Mouse (Mus musculus) kidney, adult 2 months (tissue): ENCODE results near the gene Ybey. TPM values are rescaled to one million over a fixed set of nuclear protein-coding genes. Genes with fewer than 3 reads are reported as not detected.

Experiments
- DNase-seq: peaks from one replicate; pipeline ENCODE4 v3.0.0; 2021
- H3K27ac ChIP-seq: fragments of 200-500 bp; 2 replicates; pipeline ENCODE4 v1.5.1; 2012; ENCODE audit warnings: low read depth, low read length, control low read depth, inconsistent platforms; ENCODE audit not compliant: insufficient read depth
- H3K27me3 ChIP-seq: fragments of 200-500 bp; replicated peaks from 2 replicates; pipeline ENCODE4 v1.6.1; 2012; ENCODE audit warnings: mild to moderate bottlenecking, moderate library complexity, low read length, inconsistent platforms; ENCODE audit not compliant: control insufficient read depth, insufficient read depth
- H3K36me3 ChIP-seq: fragments of 200-500 bp; 2 replicates; pipeline ENCODE4 v1.6.1; 2012; ENCODE audit warnings: mild to moderate bottlenecking, moderate library complexity, low read length, inconsistent platforms; ENCODE audit not compliant: control insufficient read depth, insufficient read depth
- H3K4me1 ChIP-seq: fragments of 200-500 bp; 2 replicates; pipeline ENCODE4 v1.6.1; 2011; ENCODE audit warnings: low read length; ENCODE audit not compliant: control insufficient read depth, insufficient read depth
- H3K4me3 ChIP-seq: fragments of 200-500 bp; 2 replicates; pipeline ENCODE4 v1.5.1; 2011; ENCODE audit warnings: mild to moderate bottlenecking, low read depth, low read length, control low read depth; ENCODE audit not compliant: insufficient read depth
- CTCF ChIP-seq: fragments of 200-500 bp; conservative IDR thresholded peaks from 2 replicates; pipeline ENCODE4 v1.5.1; 2011; ENCODE audit warnings: low read depth, mild to moderate bottlenecking, control low read depth, low read length, moderate library complexity, mixed read lengths; ENCODE audit not compliant: insufficient read depth, insufficient read length
- POLR2A ChIP-seq: fragments of 200-500 bp; IDR thresholded peaks from one replicate; pipeline ENCODE4 v1.6.1; 2011; ENCODE audit warnings: low read depth, low read length, control low read depth
- WGBS: fragments of 180-500 bp; shearing (Covaris S2); methylation state at CpG from one replicate; pipeline ENCODE4 v1.1.7; 2018; 5-methylcytosine and 5-hydroxymethylcytosine counted together
- polyA plus RNA-seq: library from polyadenylated mRNA; depleted of rRNA; stranded (reverse); fragments of >200 nt; gene quantifications from 2 replicates; pipeline ENCODE4 v1.2.3, GENCODE M21; 2012

Ybey gene
- polyA plus RNA-seq, 1 experiment = 3.3 TPM

- H3K4me3 ChIP-seq = no peak overlapping the region
- no peak for DNase-seq
- H3K27me3 ChIP-seq = no peaks in the 10 kb centered on the region
- TF ChIP-seq POLR2A (no peak), CTCF (no peak)
- H3K27ac ChIP-seq = no peak overlapping the region
- WGBS = 85% methylated on average over 1 of the region's 1 CpGs
- H3K4me1 ChIP-seq = no peaks in the 10 kb centered on the region
- H3K36me3 ChIP-seq = peaks cover 9% of the 10 kb centered on the region; the same call in 1 of the 2 replicates
These were observed 24.6 kb upstream of the Ybey start for GRCm38 (mm10) chr10:76493527-76493926.

GRCm38 (mm10) chr10:76489205-76489604 lies 20.3 kb upstream of the Ybey start:
- Histone ChIP-seq H3K36me3 (peaks cover 6% of the 10 kb centered on the region; the same call in 1 of the 2 replicates), H3K27ac (no peak overlapping the region), H3K4me3 (no peak overlapping the region), H3K27me3 (no peaks in the 10 kb centered on the region), H3K4me1 (no peaks in the 10 kb centered on the region)
- no peak for DNase-seq
- 91% methylated on average over 15 of the region's 15 CpGs for WGBS
- TF ChIP-seq CTCF (no peak), POLR2A (no peak)

GRCm38 (mm10) chr10:76488265-76488664 lies 19.4 kb upstream of the Ybey start:
- 93% methylated on average over 8 of the region's 8 CpGs for WGBS
- Histone ChIP-seq H3K27ac (no peak overlapping the region), H3K4me3 (no peak overlapping the region), H3K4me1 (no peaks in the 10 kb centered on the region), H3K36me3 (peaks cover 8% of the 10 kb centered on the region), H3K27me3 (no peaks in the 10 kb centered on the region)
- no peak for DNase-seq
- TF ChIP-seq POLR2A (no peak), CTCF (no peak)

GRCm38 (mm10) chr10:76486302-76486701 lies 17.4 kb upstream of the Ybey start:
- no peak for TF ChIP-seq CTCF
- no peak for TF ChIP-seq POLR2A
- H3K27ac ChIP-seq = no peak overlapping the region
- H3K36me3 ChIP-seq = peaks cover 10% of the 10 kb centered on the region
- no peak overlapping the region for H3K4me3 ChIP-seq
- DNase-seq = no peak
- H3K4me1 ChIP-seq = no peaks in the 10 kb centered on the region
- no peaks in the 10 kb centered on the region for H3K27me3 ChIP-seq
- 97% methylated on average over 2 of the region's 2 CpGs for WGBS

- WGBS = 85% methylated on average over 6 of the region's 6 CpGs
- DNase-seq = no peak
- no peaks in the 10 kb centered on the region for H3K27me3 ChIP-seq
- H3K36me3 ChIP-seq = peaks cover 5% of the 10 kb centered on the region
- H3K4me3 ChIP-seq = no peak overlapping the region
- TF ChIP-seq CTCF = no peak
- no peak for TF ChIP-seq POLR2A
- no peak overlapping the region for H3K27ac ChIP-seq
- no peaks in the 10 kb centered on the region for H3K4me1 ChIP-seq
These were observed 12.6 kb upstream of the Ybey start for GRCm38 (mm10) chr10:76481480-76481879.

GRCm38 (mm10) chr10:76480851-76481250 lies 11.9 kb upstream of the Ybey start:
- H3K27me3 ChIP-seq = no peaks in the 10 kb centered on the region
- no peak overlapping the region for H3K4me3 ChIP-seq
- H3K36me3 ChIP-seq = peaks cover 5% of the 10 kb centered on the region
- no peak for DNase-seq
- H3K27ac ChIP-seq = no peak overlapping the region
- TF ChIP-seq POLR2A (no peak), CTCF (no peak)
- no peaks in the 10 kb centered on the region for H3K4me1 ChIP-seq
- 95% methylated on average over 13 of the region's 13 CpGs for WGBS

GRCm38 (mm10) chr10:76473759-76474158 lies 4.8 kb upstream of the Ybey start:
- Histone ChIP-seq H3K27me3 (no peaks in the 10 kb centered on the region), H3K36me3 (no peaks in the 10 kb centered on the region; the same call in none of the 2 replicates), H3K27ac (no peak overlapping the region), H3K4me3 (no peak overlapping the region), H3K4me1 (no peaks in the 10 kb centered on the region)
- DNase-seq = no peak
- TF ChIP-seq POLR2A = no peak
- TF ChIP-seq CTCF = no peak
- WGBS = 89% methylated on average over 5 of the region's 5 CpGs

GRCm38 (mm10) chr10:76462721-76463120 lies 6.2 kb downstream of the Ybey start:
- Histone ChIP-seq H3K4me1 (no peaks in the 10 kb centered on the region), H3K27me3 (no peaks in the 10 kb centered on the region), H3K4me3 (no peak overlapping the region), H3K27ac (no peak overlapping the region), H3K36me3 (no peaks in the 10 kb centered on the region)
- TF ChIP-seq POLR2A (no peak), CTCF (no peak)
- no peak for DNase-seq
- WGBS = 91% methylated on average over 6 of the region's 6 CpGs
